Mouse (Mus musculus) c-Kit-negative CD71-positive TER-119-positive erythroid progenitor cells, embryonic 14.5 days (primary cell): ENCODE measurements around the gene Bhmt2.

Source experiments
- DNase-seq: peaks from one replicate; pipeline ENCODE4 v3.0.0-alpha.2; 2013; ENCODE audit warnings: low read depth, low spot score

Bhmt2 gene

DNA sequence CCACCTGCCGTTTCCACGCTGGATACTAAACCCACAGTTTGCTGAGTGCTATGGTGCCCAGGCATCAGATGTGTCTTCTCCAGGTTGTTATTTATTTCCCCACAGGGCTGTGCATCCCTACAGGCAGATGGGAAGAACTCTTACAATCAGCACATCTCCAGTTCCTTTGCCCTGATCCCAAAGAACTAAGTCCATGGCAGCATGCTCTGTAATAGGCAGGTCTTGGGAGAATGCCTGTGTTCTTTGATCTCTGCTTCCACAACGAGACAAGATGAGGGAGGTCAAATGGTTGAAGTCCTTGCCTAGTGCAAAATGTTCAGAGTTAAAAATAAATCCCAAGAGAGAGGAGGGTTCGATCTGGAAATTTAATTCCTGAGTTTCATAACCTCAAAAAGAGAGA is 34.5 kb downstream of the Bhmt2 start:
- no peak for DNase-seq

DNA sequence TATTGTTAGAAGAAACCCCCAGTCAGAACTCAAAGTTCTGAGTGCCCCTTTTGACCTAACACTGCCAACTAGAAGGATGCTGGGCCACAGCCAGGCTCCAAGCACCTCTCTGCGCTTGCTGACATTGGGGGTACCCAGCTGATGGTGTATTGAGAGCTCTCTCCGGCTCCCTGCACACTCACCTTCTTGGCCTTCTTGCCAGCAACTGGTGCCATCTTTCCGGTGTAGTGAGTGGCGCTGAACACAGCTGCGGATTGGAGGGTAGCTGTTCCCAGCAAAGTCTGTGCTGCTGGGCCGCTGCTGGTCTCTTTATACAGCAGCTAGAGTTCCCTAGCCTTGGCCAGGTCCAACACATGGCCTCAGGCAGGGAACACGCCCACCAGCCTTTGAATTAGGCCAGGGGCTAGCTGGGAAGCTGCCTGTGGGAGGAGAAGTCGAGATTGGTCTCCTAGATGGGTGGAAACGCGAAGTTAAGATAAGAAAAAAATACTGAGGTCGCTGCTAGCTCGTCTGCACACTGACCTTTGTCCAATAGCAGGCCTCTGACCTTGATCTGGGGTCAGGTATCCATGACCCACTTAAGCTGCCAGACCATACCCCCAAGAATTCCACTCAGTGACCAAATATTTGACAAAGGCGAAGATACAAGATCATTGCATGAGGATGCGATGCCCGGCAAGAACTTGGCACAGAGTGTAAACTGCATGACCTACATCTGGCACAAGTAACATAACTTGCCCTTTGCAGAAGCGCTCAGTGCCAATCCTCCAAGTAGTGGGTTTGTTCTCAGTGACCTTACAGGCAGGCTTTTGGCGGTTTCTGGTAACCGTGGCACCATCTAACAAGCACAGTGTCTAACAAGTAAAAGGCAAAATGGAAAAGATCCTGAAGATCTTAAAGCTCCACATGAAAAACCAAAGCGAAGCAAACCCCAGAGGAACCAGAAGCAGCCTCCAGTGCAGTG is 36.5 kb downstream of the Bhmt2 start, which contains the start of gene Bhmt:
Gene Bhmt, minus strand, starts transcription at position 680 of the 964 bp plus-strand sequence.
- no peak for DNase-seq

DNA sequence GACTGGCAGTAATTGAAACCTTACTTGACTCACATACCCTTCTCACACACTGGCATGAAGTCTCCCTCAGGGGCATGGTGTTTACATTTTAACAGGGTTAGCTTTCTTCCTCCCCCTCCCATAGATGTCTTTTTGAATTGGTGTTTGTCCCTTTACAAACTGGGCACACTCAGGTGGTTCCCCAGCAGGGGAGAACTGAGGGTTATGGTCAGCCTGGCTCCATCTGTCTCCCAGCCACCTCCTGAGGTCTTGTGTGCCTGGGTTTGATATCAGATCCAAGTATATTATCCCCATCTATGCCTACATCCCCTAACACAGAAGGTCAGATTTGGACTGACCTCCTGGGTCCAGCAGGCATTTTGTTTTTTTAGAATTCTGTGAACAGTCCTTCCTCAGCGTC is 37.5 kb downstream of the Bhmt2 start:
- no peak for DNase-seq

DNA sequence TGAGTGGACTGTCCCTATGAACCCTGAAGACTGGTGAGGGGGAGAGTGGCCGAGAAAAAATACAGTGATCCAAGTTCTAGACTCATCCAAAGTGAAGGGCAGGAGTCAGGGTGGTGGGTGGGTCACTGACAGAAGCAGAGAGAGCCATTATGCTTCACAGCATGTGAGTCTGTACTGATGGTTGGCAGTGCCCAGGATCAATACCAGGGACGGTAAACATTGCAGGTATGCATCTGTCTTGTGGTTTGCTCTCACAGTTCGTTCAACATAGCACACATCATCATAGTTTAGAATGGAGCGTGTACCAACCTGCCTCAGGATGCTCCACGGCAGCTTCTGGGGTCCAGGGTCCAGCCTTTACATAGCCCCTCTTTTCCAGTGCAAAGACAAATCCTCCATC is 41.2 kb downstream of the Bhmt2 start:
- DNase-seq = no peak

DNA sequence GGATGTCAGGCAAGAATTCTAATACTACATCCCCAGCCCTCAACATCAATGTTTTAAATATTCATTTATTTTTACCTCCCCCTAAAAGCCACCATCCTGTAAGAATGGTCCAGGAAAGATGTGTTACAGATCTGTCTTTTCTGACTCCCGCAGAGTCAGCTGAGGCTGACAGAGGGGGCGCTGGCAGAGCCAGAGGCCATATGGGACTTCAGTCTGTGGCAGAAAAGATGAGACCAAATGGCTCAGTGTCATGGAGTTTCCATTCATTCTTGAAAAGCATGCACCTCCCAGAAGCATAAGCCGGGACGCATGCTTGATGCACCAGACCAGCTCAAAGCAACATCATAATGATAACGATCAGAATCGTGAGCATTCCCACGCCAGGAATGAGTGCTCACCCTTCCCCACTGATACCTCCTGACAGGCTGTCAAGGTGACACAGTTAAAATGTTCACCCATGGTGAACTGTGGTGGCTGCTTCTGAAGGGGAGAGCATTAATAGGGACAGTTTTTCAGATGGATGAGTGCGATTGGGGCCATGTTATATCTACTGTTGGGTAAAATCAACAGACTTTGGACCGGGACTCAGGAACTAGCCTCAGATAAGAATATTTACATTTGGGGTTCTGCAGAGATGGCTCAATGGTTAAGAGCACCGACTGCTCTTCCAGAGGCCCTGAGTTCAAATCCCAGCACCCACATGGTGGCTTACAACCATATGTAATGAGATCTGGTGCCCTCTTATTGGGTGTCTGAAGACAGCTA is 43.0 kb downstream of the Bhmt2 start:
- no peak for DNase-seq

DNA sequence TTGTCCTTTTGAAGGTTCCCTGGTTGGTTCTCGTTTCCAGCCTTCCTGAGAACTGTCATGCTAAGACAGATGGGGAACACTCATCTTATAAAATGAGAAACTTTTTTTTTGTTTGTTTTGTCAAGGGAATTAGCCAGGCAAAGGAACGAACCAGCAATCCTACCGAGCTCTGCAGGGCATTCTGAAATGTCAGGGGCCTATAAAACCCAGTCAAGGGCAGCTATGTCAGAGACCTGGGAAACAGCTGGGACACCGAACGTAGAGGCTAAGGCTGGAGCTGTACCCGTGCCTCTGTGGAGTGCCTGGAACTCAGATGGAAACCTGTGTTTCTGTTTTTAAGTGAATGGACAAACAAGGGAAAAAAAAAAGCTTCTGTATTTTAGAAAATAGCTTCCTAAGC is 45.2 kb downstream of the Bhmt2 start:
- no peak for DNase-seq

DNA sequence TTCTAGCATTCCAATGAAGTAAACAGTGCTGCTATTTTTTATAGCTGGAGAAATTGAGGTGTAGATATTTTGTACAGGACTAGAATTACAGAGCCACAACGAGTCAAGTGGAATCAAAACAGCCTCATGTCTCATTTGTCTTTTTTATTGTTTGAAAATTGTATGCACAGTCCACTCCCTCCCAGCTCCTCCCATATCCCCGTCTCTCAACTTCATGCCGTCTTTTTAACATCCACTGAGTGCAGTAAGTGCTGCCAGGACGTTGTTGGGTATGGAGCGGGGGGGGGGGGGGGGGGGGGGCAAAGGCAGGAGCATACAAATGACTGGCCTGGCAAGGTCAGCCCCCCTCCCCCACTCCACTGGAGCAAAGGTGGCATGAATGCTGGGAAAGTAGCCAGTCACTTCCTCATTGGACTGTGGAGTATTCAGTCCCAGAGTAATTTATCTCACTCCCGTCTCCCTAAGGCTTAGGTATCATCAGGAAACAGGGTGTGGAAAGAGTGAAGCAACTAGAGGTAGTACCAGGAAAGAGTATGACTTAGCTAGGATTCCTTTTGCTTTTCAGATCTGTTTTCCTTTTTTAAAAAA is 59.6 kb downstream of the Bhmt2 start:
- DNase-seq = no peak

DNA sequence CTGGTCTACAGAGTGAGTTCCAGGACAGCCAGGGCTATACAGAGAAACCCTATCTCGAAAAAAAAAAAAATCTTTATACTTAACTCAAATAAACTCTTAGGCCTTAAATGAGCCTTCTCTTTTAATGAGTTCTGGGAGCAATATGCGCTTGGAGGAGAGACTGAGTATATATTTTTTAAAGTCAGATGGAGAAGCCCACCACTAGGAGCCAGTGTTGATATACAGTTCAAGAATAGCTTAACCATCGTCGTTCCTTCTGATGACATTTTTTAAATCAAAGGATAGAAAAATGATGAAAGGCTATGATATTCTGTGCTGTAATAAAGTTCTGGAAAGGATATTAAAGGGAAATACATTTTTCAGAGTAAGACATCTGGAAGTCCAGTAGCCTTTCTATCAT is 60.3 kb downstream of the Bhmt2 start:
- DNase-seq = no peak

DNA sequence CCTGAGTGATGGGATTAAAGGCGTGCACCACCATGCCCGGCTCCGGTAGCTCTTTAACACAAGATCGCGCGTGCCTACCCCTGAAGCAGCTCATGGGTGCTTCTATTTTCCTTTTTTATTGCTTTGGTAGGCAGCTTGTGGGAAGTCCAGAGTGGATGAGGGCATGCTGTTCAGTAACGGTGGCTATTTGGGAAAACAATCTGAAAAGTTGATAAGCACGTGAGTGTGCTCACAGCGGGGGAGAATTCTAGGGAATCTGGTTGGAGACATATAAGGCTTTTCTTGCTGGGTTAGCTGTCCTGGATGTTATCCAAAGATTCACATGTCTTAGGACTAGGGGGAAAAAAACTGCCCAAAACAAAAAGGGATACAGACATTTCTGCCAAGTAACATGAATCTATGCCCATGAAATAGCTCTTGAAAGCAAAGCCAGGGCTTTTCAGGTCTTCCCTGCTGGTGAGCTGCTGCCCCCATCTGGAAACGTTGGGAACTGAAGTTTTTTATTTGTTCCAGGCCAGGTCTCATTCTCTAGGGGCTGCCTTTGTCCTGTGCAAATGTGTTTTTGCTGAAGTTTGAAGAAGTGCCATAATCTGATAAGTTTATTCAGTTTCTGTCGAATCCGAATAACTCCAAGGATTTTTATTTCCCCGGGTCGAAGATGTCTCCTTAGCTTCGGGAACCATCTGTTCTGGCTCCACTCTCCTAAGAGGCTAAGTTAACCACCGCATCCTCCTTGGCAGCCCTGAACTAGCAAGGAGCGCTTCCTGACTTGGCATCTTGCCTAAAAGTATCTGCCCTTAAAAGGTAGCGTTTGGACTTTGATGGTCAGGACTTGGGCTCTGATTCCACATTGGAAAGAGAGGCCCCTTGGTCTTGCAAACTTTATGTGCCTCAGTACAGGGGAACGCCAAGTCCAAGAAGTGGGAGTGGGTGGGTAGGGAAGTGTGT is 61.2 kb downstream of the Bhmt2 start:
- peak; percentile 22 for DNase-seq

DNA sequence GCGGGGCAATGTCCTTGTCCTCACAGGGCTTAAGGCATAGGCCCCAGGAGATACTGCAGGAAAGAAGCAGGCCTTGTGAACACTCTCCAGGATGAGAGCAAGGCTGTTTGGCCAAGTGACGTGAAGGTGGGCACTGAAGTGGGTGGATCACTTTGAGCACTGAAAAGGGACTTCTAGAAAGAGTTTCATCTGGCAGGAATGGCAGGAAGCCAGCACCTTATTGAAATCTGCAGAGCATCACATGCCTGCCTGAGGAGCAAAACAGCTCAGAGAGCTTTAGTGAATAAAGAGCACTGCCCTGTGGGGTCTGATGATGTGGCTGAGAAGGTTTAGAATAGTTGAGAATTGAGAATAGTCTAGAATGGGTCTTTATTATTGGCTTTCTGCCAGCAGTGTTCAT is 65.6 kb downstream of the Bhmt2 start:
- DNase-seq = no peak

DNA sequence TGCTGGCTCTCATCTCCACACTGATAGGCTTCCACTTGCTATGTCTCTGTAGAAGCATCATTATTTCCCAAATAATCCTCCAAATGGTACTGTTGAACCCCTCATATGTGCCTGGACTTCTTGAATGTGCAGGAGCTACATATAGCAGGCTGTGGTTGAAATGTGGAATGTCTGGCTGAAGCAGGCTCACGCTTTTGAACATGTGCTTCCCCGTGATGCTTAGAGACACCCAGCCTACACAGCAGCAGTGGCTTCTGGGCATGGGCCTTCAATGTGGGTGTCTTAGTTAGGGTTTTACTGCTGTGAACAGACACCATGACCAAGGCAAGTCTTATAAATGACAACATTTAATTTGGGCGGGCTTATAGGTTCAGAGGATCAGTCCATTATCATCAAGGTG is 66.4 kb downstream of the Bhmt2 start:
- no peak for DNase-seq

DNA sequence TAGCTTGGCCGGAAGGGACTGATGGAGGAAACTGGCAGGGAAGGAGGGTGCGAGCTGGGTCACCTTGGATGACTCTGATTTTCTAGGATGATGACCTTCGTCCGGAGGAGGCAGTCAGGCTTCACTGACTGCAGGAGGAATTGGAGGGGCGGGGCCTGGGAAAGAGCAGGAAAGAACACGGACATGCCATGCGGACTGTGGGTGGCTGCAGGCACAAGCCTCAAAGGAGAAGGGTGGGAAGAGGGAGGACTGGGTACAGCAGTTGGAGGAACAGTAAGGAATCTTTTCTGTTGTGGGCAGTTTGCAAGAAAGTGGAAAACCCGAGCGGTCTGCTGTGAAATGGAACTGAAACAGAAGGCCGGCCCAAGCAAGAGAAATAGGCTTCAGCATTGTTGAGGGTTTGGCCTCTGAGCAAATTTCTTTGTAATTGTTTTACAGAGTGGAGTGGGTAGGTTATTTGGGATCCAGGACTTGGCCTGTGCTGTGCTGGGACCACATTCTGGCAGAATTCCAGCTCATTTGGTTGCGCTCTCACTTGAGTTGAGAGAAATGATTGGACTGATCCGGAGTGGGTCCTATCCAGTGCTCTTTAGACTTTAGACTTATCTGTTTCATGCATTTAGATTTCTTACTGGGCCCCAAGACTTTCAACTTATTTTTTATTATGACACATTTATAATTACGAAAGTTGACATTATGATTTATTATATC is 67.1 kb downstream of the Bhmt2 start:
- no peak for DNase-seq
